Mouse (Mus musculus) c-Kit-positive CD71-positive TER-119-negative erythroid progenitor cells, embryonic 14.5 days (primary cell): ENCODE measurements around the gene Fam110c.
"Not testable (repeated sequence)": the region's sequence is repeated elsewhere in the genome, so short reads cannot be mapped to it uniquely, and the experiment has no call there.

ENCODE experiments used
- DNase-seq: peaks from one replicate; pipeline ENCODE4 v3.0.0-alpha.2; 2013; ENCODE audit warnings: low read depth

Fam110c gene

GRCm38 (mm10) chr12:31073412-31074354 lies at the start of gene Fam110c:
TSS of gene Fam110c (plus strand) at chr12:31073861.
- DNase-seq: no peak

GRCm38 (mm10) chr12:31026423-31026822 lies 47.2 kb upstream of the Fam110c start:
- no peak for DNase-seq

- no peak for DNase-seq
Observed at GRCm38 (mm10) chr12:31052066-31052465, 21.6 kb upstream of the Fam110c start.

GRCm38 (mm10) chr12:31056291-31056864 lies 17.3 kb upstream of the Fam110c start:
- DNase-seq: no peak

- no peak for DNase-seq
Observed at GRCm38 (mm10) chr12:31059393-31059853, 14.2 kb upstream of the Fam110c start.

GRCm38 (mm10) chr12:31060245-31060644 lies 13.4 kb upstream of the Fam110c start:
- DNase-seq: no peak

- no peak for DNase-seq
Observed at GRCm38 (mm10) chr12:31071222-31071621, 2.4 kb upstream of the Fam110c start.

- not testable (repeated sequence) for DNase-seq
Observed at GRCm38 (mm10) chr12:31074355-31074786, 710 bp downstream of the Fam110c start.

GRCm38 (mm10) chr12:31074839-31075538 lies 1.3 kb downstream of the Fam110c start:
- no peak for DNase-seq

GRCm38 (mm10) chr12:31077020-31077419 lies 3.4 kb downstream of the Fam110c start:
- DNase-seq: no peak

- DNase-seq: no peak
Observed at GRCm38 (mm10) chr12:31078030-31078429, 4.4 kb downstream of the Fam110c start.

- DNase-seq: no peak
Observed at GRCm38 (mm10) chr12:31080352-31080751, 6.7 kb downstream of the Fam110c start.

- no peak for DNase-seq
Observed at GRCm38 (mm10) chr12:31080890-31081554, 7.4 kb downstream of the Fam110c start.

- DNase-seq: no peak
Observed at GRCm38 (mm10) chr12:31083007-31083406, 9.3 kb downstream of the Fam110c start.

- DNase-seq: no peak
Observed at GRCm38 (mm10) chr12:31083407-31083806, 9.7 kb downstream of the Fam110c start.

GRCm38 (mm10) chr12:31087060-31087459 lies 13.4 kb downstream of the Fam110c start:
- no peak for DNase-seq

- DNase-seq: no peak
Observed at GRCm38 (mm10) chr12:31090401-31090800, 16.7 kb downstream of the Fam110c start.

GRCm38 (mm10) chr12:31090882-31091640 lies 17.4 kb downstream of the Fam110c start:
- DNase-seq: no peak

- DNase-seq: no peak
Observed at GRCm38 (mm10) chr12:31092481-31092880, 18.8 kb downstream of the Fam110c start.

- DNase-seq: no peak
Observed at GRCm38 (mm10) chr12:31097185-31097584, 23.5 kb downstream of the Fam110c start.

GRCm38 (mm10) chr12:31101190-31101589 lies 27.5 kb downstream of the Fam110c start:
- no peak for DNase-seq
